Mouse (Mus musculus): Measurements from ENCODE around the gene Mmrn2. TPM values are rescaled to one million over a fixed set of nuclear protein-coding genes. Genes with fewer than 3 reads are reported as not detected.

The Mmrn2 gene
- total and polyA plus RNA-seq, 3 experiments: 0.03 to 0.08 TPM; not detected in 1

- Histone ChIP-seq H3K36me3 (ENCODE audit: control insufficient read depth in 1 of 2, insufficient read depth in 2 of 2, low read length in 2 of 2) (peaks cover 5 to 28% of the 10 kb centered on the region in 2 experiments), H3K27ac (ENCODE audit: control insufficient read depth, low read depth, low read length) (peak overlapping the region; percentile 94), H3K27me3 (ENCODE audit: control insufficient read depth in 1 of 2, insufficient read depth in 2 of 2, low read length in 2 of 2) (no peaks in the 10 kb centered on the region), H3K9ac (ENCODE audit: control insufficient read depth, low read depth, low read length, poor library complexity, severe bottlenecking) (peak overlapping the region; percentile 31), H3K4me3 (ENCODE audit: control insufficient read depth in 1 of 2, insufficient read depth in 1 of 2, low read depth in 2 of 2, low read length in 2 of 2) (no peak overlapping the region), H3K79me2 (ENCODE audit: control insufficient read depth, insufficient read depth, low read length, poor library complexity) (no peaks in the 10 kb centered on the region), H3K9me3 (replicated peaks; ENCODE audit: insufficient read depth, low read length) (no peaks in the 10 kb centered on the region), H3K4me1 (ENCODE audit: control insufficient read depth in 1 of 2, insufficient read depth in 2 of 2, low read length in 2 of 2) (peaks cover 16 to 21% of the 10 kb centered on the region in 2 experiments)
- DNase-seq (ENCODE audit: low read depth, low spot score): peak; percentile 89
- TF ChIP-seq RCOR1 (IDR thresholded peaks at IDR 0.05; ENCODE audit: low read depth, low read length) (peak; percentile 75), ZNF384 (IDR thresholded peaks at IDR 0.05; ENCODE audit: low read depth, low read length) (0 out of 2 replicates have a peak, but pooled peaks have one; percentile 31), POLR2AphosphoS2 (IDR thresholded peaks at IDR 0.05; ENCODE audit: low read length) (peak; percentile 51; the same call in 1 of the 2 replicates), SMC3 (IDR thresholded peaks at IDR 0.05; ENCODE audit: low read depth, low read length) (no peak), NRF1 (IDR thresholded peaks at IDR 0.05; ENCODE audit: insufficient read depth, low read depth, low read length, poor library complexity, severe bottlenecking) (no peak), E2F4 (IDR thresholded peaks at IDR 0.05; ENCODE audit: borderline replicate concordance, low read depth, low read length) (peak; percentile 64; the same call in 1 of the 2 replicates), MXI1 (IDR thresholded peaks at IDR 0.05; ENCODE audit: low read depth, low read length) (peak; percentile 84), ZKSCAN1 (IDR thresholded peaks at IDR 0.05; ENCODE audit: low read depth, low read length) (no peak), MAZ (IDR thresholded peaks at IDR 0.05; ENCODE audit: low read depth, low read length) (no peak), HCFC1 (IDR thresholded peaks at IDR 0.05; ENCODE audit: low read depth, low read length) (peak; percentile 56; the same call in 1 of the 2 replicates), CHD2 (IDR thresholded peaks at IDR 0.05; ENCODE audit: low read length) (peak; percentile 34; the same call in 1 of the 2 replicates), MAFK (IDR thresholded peaks at IDR 0.05; ENCODE audit: borderline replicate concordance, low read depth, low read length) (peak; percentile 77), USF1 (IDR thresholded peaks at IDR 0.05; ENCODE audit: low read depth, low read length) (0 out of 2 replicates have a peak, but pooled peaks have one; percentile 5), MYB (IDR thresholded peaks at IDR 0.05; ENCODE audit: low read depth, low read length) (peak; percentile 91), CTCF (IDR thresholded peaks at IDR 0.05 in 2 of 3, conservative IDR thresholded peaks at IDR 0.05 in 1 of 3; ENCODE audit: control insufficient read depth in 1 of 3, insufficient read depth in 1 of 3, low read depth in 2 of 3, low read length in 3 of 3, poor library complexity in 1 of 3, severe bottlenecking in 1 of 3) (no peak), TBP (IDR thresholded peaks at IDR 0.05; ENCODE audit: low read depth, low read length) (peak; percentile 41; the same call in 1 of the 2 replicates), GABPA (IDR thresholded peaks at IDR 0.05; ENCODE audit: low read depth, low read length) (peak; percentile 54; the same call in 1 of the 2 replicates), USF2 (IDR thresholded peaks at IDR 0.05; ENCODE audit: borderline replicate concordance in 1 of 2, insufficient read depth in 1 of 2, low read depth in 1 of 2, low read length in 2 of 2) (no peak), MYC (IDR thresholded peaks at IDR 0.05; ENCODE audit: low read depth, low read length) (peak; percentile 96), TAL1 (IDR thresholded peaks at IDR 0.05; ENCODE audit: low read length) (peak; percentile 62), RAD21 (IDR thresholded peaks at IDR 0.05; ENCODE audit: low read depth, low read length) (no peak), JUND (IDR thresholded peaks at IDR 0.05; ENCODE audit: low read depth, low read length) (peak; percentile 82), POLR2A (IDR thresholded peaks at IDR 0.05; ENCODE audit: control insufficient read depth in 1 of 2, insufficient read depth in 1 of 2, low read depth in 1 of 2, low read length in 2 of 2, poor library complexity in 1 of 2) (peak in 1 of 2 experiments; percentile 43; a peak in 2 of 4 replicates), TCF12 (IDR thresholded peaks at IDR 0.05; ENCODE audit: low read depth, low read length) (peak; percentile 86), ZC3H11A (IDR thresholded peaks at IDR 0.05; ENCODE audit: low read depth, low read length) (0 out of 2 replicates have a peak, but pooled peaks have one; percentile 16), SIN3A (IDR thresholded peaks at IDR 0.05; ENCODE audit: low read length) (peak; percentile 96), POLR2AphosphoS5 (IDR thresholded peaks at IDR 0.05; ENCODE audit: borderline replicate concordance, low read depth, low read length) (no peak), UBTF (IDR thresholded peaks at IDR 0.05; ENCODE audit: borderline replicate concordance, insufficient read depth, low read depth, low read length) (no peak), ELF1 (IDR thresholded peaks at IDR 0.05; ENCODE audit: low read depth, low read length) (peak; percentile 57; the same call in 1 of the 2 replicates), GATA1 (IDR thresholded peaks at IDR 0.05; ENCODE audit: low read depth, low read length) (peak; percentile 96), KAT2A (conservative IDR thresholded peaks at IDR 0.05; ENCODE audit: low read depth, low read length) (peak; percentile 56; the same call in 1 of the 2 replicates), ZMIZ1 (IDR thresholded peaks at IDR 0.05; ENCODE audit: low read depth, low read length) (peak; percentile 72), NELFE (IDR thresholded peaks at IDR 0.05; ENCODE audit: low read depth, low read length) (no peak), MAX (IDR thresholded peaks at IDR 0.05; ENCODE audit: low read length) (peak; percentile 83), ETS1 (IDR thresholded peaks at IDR 0.05; ENCODE audit: low read depth, low read length) (peak; percentile 100), BHLHE40 (IDR thresholded peaks at IDR 0.05; ENCODE audit: borderline replicate concordance, low read depth, low read length) (peak; percentile 48; the same call in 1 of the 2 replicates), EP300 (IDR thresholded peaks at IDR 0.05; ENCODE audit: low read depth in 1 of 2, low read length in 2 of 2) (peak; percentile 97 to 98)
These were observed 32.2 kb upstream of the Mmrn2 start for GRCm38 (mm10) chr14:34343078-34343477.
